Mouse (Mus musculus): ENCODE data around the gene Chmp4b.

DNA sequence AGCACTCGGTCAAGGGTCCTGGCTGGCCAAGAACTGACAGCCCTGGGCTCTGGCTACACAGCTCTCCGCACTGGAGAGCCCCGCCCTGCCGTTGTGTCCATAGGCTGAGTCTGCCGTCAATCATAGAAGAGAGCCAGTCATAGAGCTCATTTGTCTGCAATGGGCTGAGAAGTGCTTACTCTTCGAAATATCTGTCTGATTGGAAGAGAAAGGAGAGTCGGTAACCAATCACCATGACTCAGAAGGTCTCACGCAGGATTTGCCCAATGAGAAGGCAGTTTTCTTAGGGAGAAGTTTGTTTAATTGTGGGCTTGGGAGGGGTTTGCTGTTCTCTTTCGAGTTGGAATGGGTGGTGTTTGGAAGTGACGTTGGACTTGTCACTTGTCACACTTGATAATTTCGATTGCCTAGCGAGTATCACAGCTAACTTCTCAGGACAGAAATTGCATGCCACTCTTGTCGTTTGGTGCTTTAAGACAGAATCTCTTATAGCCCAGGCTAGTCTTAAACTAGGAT lies 47.8 kb upstream of the Chmp4b start, which contains the start of gene Pxmp4:
- TF ChIP-seq TAL1 (IDR thresholded peaks at IDR 0.05; ENCODE audit: low read length) (no peak), GATA1 (IDR thresholded peaks at IDR 0.05; ENCODE audit: low read length) (no peak)
